Mouse (Mus musculus) E14TG2a.4 (cell line): ENCODE results near the gene Wnt7b.

Experiments used
- CTCF ChIP-seq: conservative IDR thresholded peaks from 2 replicates; pipeline ENCODE4 v1.5.1; 2014; ENCODE audit warnings: low read length
- POU5F1 ChIP-seq: IDR thresholded peaks from 2 replicates; pipeline ENCODE4 v1.6.1; 2014; ENCODE audit warnings: low read length, borderline replicate concordance

DNA sequence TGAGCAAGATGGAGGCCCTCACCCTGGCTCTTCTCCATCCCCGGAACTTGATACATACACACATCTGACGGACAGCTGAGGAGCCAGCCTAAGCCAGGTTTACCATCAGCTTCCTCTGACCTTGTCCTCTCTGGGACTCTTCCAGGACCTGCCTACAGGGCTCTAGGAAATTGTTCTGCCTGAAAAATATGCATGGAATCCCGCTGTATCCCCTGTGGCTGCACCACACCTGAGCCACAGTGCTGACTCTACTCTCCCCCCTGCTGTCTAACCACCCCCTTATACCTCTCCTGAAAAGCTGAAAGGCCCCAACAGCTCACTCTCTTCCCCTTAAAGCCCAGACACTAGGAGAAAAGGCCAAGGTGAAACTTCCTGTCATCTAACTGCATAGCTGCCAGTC lies 52.4 kb downstream of the Wnt7b start:
- TF ChIP-seq CTCF (no peak), POU5F1 (no peak)
